Mouse (Mus musculus) spleen, adult 2 months (tissue): ENCODE data around the gene Camsap1.

Experiments used
- CTCF ChIP-seq: fragments of 200-500 bp; IDR thresholded peaks from 2 replicates; pipeline ENCODE4 v1.5.1; 2011; ENCODE audit warnings: mild to moderate bottlenecking, inconsistent platforms; ENCODE audit not compliant: insufficient read depth, insufficient read length, insufficient replicate concordance; ENCODE audit errors: extremely low read depth
- POLR2A ChIP-seq: fragments of 200-500 bp; IDR thresholded peaks from 2 replicates; pipeline ENCODE4 v1.6.1; 2011; ENCODE audit warnings: low read depth, low read length, inconsistent platforms

GRCm38 (mm10) chr2:25892440-25892839, 90.6 kb downstream of the Camsap1 start:
- no peak for TF ChIP-seq CTCF
- TF ChIP-seq POLR2A = no peak
